8 mouse cellular contexts compared by ENCODE assay signal in the genomic region with DNA sequence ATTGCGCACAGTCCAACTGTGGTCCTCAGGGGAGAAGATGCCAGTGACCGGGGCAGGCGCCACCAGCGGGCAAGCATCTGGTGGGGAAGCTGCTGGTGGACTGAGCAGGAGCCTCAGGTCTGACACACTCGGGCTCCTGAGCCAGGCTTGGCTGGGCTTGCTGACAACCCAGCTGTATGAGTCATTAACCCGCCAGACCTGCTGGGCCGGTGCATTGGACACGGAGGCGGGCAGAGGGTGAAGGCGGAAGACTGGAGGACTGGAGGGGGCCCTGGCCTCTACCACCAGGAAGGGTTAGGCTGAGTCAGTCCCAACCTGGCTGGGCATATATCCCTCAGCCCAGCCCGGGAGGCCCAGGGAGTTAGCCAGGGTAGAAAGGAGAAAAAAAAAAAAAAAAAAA. TPM values are rescaled to one million over a fixed set of nuclear protein-coding genes. Genes with fewer than 3 reads are reported as not detected.
DNase-seq lines count a peak whose midpoint lies in the region; ATAC-seq and TF ChIP-seq lines count a peak whose summit lies in the region.

A gene (minus strand): TSS at position 253 of the 400 bp plus-strand sequence.

- peak; percentile 79 for ATAC-seq in kidney, embryonic 15.5 days (replicated peaks; ENCODE audit: low FRiP score)
- ATAC-seq in lung, postnatal 0 days, result peak; percentile 84

- H3K4me1 ChIP-seq in heart, embryonic 10.5 days, result peaks cover 36% of the 10 kb centered on the region
- peaks cover 59% of the 10 kb centered on the region for H3K4me1 ChIP-seq in kidney, embryonic 15.5 days
- H3K4me1 ChIP-seq in lung, postnatal 0 days (ENCODE audit: insufficient read depth, low read depth, low read length), result peaks cover 24% of the 10 kb centered on the region

- H3K9me3 ChIP-seq in heart, embryonic 10.5 days, result no peaks in the 10 kb centered on the region
- no peaks in the 10 kb centered on the region for H3K9me3 ChIP-seq in kidney, embryonic 15.5 days (replicated peaks)
- H3K9me3 ChIP-seq in lung, postnatal 0 days (ENCODE audit: low read length), result no peaks in the 10 kb centered on the region

- TF ChIP-seq CTCF in lung, postnatal 0 days (IDR thresholded peaks at IDR 0.05), result no peak

- no peak for TF ChIP-seq EP300 in lung, postnatal 0 days (IDR thresholded peaks at IDR 0.05)

- no peak for DNase-seq in layer of hippocampus, adult 8-10 months (ENCODE audit: low spot score in 2 of 2)
- no peak for DNase-seq in layer of hippocampus, adult 9-11 months
- DNase-seq in cerebellum, postnatal 14 days, result peak; percentile 59 to 60
- DNase-seq in heart, embryonic 10.5 days (ENCODE audit: low spot score), result no peak
- peak; percentile 85 for DNase-seq in lung, postnatal 0 days (ENCODE audit: low spot score)
- DNase-seq in urinary bladder, postnatal 10 days (ENCODE audit: low spot score), result peak; percentile 67
- no peak for DNase-seq in testis, postnatal 14 days (ENCODE audit: low spot score)

- peak within 1 kb of the TSS; percentile 14 for H3K4me2 ChIP-seq in kidney, embryonic 15.5 days
- 0 out of 2 replicates have a peak within 1 kb of the TSS, but pooled peaks have one; percentile 14 for H3K4me2 ChIP-seq in lung, postnatal 0 days (replicated peaks; ENCODE audit: low read depth, low read length)

- 71% methylated on average over 11 of the region's 11 CpGs for WGBS in heart, embryonic 10.5 days
- 27% methylated on average over 11 of the region's 11 CpGs for whole genome bisulfite sequencing in kidney, embryonic 15.5 days
- 44% methylated on average over 11 of the region's 11 CpGs for WGBS in lung, postnatal 0 days

- no peaks in the 10 kb centered on the region for H3K36me3 ChIP-seq in heart, embryonic 10.5 days
- no peaks in the 10 kb centered on the region for H3K36me3 ChIP-seq in kidney, embryonic 15.5 days
- no peaks in the 10 kb centered on the region for H3K36me3 ChIP-seq in lung, postnatal 0 days (ENCODE audit: insufficient read depth, low read length)

- H3K27me3 ChIP-seq in heart, embryonic 10.5 days (ENCODE audit: insufficient read depth, poor library complexity, severe bottlenecking), result 0 out of 2 replicates have a peak, but pooled peaks cover 12% of the 10 kb centered on the region
- no peaks in the 10 kb centered on the region for H3K27me3 ChIP-seq in kidney, embryonic 15.5 days
- no peaks in the 10 kb centered on the region for H3K27me3 ChIP-seq in lung, postnatal 0 days (replicated peaks; ENCODE audit: insufficient read depth, low read length)

- no peak within 1 kb of the TSS for H3K9ac ChIP-seq in kidney, embryonic 15.5 days
- no peak within 1 kb of the TSS for H3K9ac ChIP-seq in lung, postnatal 0 days (replicated peaks; ENCODE audit: low read depth)

- H3K4me3 ChIP-seq in heart, embryonic 10.5 days, result no peak within 1 kb of the TSS
- H3K4me3 ChIP-seq in kidney, embryonic 15.5 days (replicated peaks), result peak within 1 kb of the TSS; percentile 9; the same call in 1 of the 2 replicates
- no peak within 1 kb of the TSS for H3K4me3 ChIP-seq in lung, postnatal 0 days (ENCODE audit: low read depth, low read length)

- H3K27ac ChIP-seq in heart, embryonic 10.5 days, result no peak within 1 kb of the TSS
- peak within 1 kb of the TSS; percentile 72 for H3K27ac ChIP-seq in kidney, embryonic 15.5 days
- H3K27ac ChIP-seq in lung, postnatal 0 days (ENCODE audit: low read length), result 0 out of 2 replicates have a peak within 1 kb of the TSS, but pooled peaks have one; percentile 5

RNA-seq across cellular contexts. Expression of the gene that starts here (rescaled TPM):
- total RNA-seq in layer of hippocampus, adult 8-10 months (2022), result 10 to 100 TPM; 44.6 to 55.8 (median 46.7) TPM
- 13.3 and 14.9 TPM in 2 replicates for polyA plus RNA-seq in heart, embryonic 10.5 days (2016; fragmentation: Nextera tagmentation; extraction: Ambion mirVana)
- polyA plus RNA-seq in kidney, embryonic 15.5 days (2015; fragmentation: Nextera tagmentation; extraction: Ambion mirVana), result 20.3 and 20.7 TPM in 2 replicates
- polyA plus RNA-seq in lung, postnatal 0 days (2015; fragmentation: Nextera tagmentation; extraction: Ambion mirVana), result 9.3 and 9.5 TPM in 2 replicates

Comparison
In these comparisons a context has a peak if more than half of its experiments do, and no peak if none do; other contexts are left out.
1. DNase-seq: peak in cerebellum, postnatal 14 days (2 of 2), lung, postnatal 0 days (single experiment) and urinary bladder, postnatal 10 days (single experiment); none in layer of hippocampus, adult 8-10 months (0 of 2), layer of hippocampus, adult 9-11 months (single experiment), heart, embryonic 10.5 days (single experiment) and testis, postnatal 14 days (single experiment).